ENCODE assay signal across 36 mouse cellular contexts in the genomic region with DNA sequence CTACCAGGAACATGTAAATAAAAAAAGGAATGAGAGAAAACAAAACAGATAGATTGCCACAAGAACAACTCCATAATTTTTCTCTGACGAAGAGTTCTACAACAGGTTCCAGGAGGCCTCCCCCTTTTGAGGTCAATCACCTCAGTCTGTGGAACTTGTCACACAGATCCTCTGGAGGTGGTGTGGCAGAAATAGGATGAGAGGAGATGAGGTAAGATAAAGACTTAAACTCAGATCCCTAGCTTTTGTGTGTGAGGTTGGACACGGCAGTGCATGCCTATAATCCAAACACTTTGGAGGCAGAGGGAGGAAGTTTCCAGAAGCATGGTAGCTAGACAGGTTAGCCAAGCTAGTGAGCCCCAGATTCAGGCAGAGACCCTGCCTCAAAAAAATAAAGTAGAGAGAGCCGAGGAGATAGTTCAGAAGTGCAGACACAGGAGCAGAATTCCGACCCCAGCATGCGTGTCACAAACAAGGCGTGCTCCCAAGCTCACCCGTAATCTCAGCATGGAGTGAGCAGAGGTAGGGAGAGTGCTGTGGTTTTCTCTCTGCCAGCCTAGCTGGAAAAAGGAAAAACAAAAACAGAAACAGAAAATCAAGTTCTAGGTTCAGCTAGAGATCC.
"Had no signal": no experiment of that assay in that cellular context is flagged by ENCODE, and none has a peak within 500 bp of the region (broad histone marks: within the 10 kb centered on the region; RNA-seq: fewer than 3 reads in every experiment).

No protein-coding gene starts in this region.

- H3K9ac ChIP-seq: heart, embryonic 12.5 days; heart, embryonic 13.5 days; heart, embryonic 15.5 days; hindbrain, embryonic 12.5 days; hindbrain, embryonic 13.5 days; hindbrain, embryonic 14.5 days; hindbrain, embryonic 15.5 days; intestine, embryonic 15.5 days; kidney, embryonic 15.5 days had no signal

- H3K36me3 ChIP-seq: heart, embryonic 10.5 days; heart, embryonic 12.5 days; heart, embryonic 13.5 days; heart, embryonic 15.5 days; hindbrain, embryonic 10.5 days; hindbrain, embryonic 12.5 days; hindbrain, embryonic 13.5 days; hindbrain, embryonic 15.5 days; intestine, embryonic 15.5 days; kidney, embryonic 15.5 days had no signal

- DNase-seq: heart, postnatal 10 days; heart, postnatal 14 days; heart, postnatal 36 days; heart, postnatal 4 days; kidney, adult 11 months; kidney, adult 18-20 months; kidney, adult 2 months; kidney, adult 8-10 months; kidney, adult 9 months; kidney, postnatal 10 days; kidney, postnatal 14 days; kidney, postnatal 25 days; kidney, postnatal 36 days; kidney, postnatal 4 days; layer of hippocampus, adult 9-11 months; layer of hippocampus, postnatal 36 days had no signal

- H3K4me2 ChIP-seq: heart, embryonic 11.5 days; heart, embryonic 12.5 days; heart, embryonic 13.5 days; heart, embryonic 15.5 days; hindbrain, embryonic 12.5 days; hindbrain, embryonic 13.5 days; hindbrain, embryonic 14.5 days; hindbrain, embryonic 15.5 days; intestine, embryonic 15.5 days; kidney, embryonic 15.5 days had no signal

- H3K27me3 ChIP-seq: heart, embryonic 12.5 days; heart, embryonic 15.5 days; hindbrain, embryonic 12.5 days; hindbrain, embryonic 15.5 days; intestine, embryonic 15.5 days; kidney, embryonic 15.5 days had no signal

- ATAC-seq: hindbrain, embryonic 16.5 days; hindbrain, postnatal 0 days; inflammation-experienced regulatory T-cells, adult 6 months; intestine, embryonic 15.5 days; intestine, embryonic 16.5 days; intestine, postnatal 0 days had no signal

- H3K9me3 ChIP-seq: heart, embryonic 10.5 days; heart, embryonic 12.5 days; heart, embryonic 15.5 days; hindbrain, embryonic 13.5 days; hindbrain, embryonic 15.5 days; intestine, embryonic 15.5 days; kidney, embryonic 15.5 days had no signal

- H3K27ac ChIP-seq: heart, embryonic 10.5 days; heart, embryonic 13.5 days; heart, embryonic 15.5 days; hindbrain, embryonic 10.5 days; hindbrain, embryonic 12.5 days; hindbrain, embryonic 13.5 days; hindbrain, embryonic 14.5 days; hindbrain, embryonic 15.5 days; hindbrain, postnatal 0 days; intestine, embryonic 15.5 days; kidney, embryonic 15.5 days; kidney, postnatal 0 days; layer of hippocampus, adult 2 months; left cerebral cortex, adult 2 months had no signal

- H3K4me3 ChIP-seq: heart, embryonic 10.5 days; heart, embryonic 12.5 days; heart, embryonic 13.5 days; heart, embryonic 15.5 days; hindbrain, embryonic 10.5 days; hindbrain, embryonic 12.5 days; hindbrain, embryonic 13.5 days; hindbrain, embryonic 15.5 days; intestine, embryonic 15.5 days; kidney, embryonic 15.5 days; layer of hippocampus, adult 2 months; left cerebral cortex, adult 2 months had no signal

- H3K4me1 ChIP-seq: heart, embryonic 15.5 days; hindbrain, embryonic 15.5 days; intestine, embryonic 15.5 days had no signal
